8 mouse cellular contexts compared by ENCODE assay signal in genomic region chr5:8995966-8996685, GRCm38 (mm10). TPM values are rescaled to one million over a fixed set of nuclear protein-coding genes. Genes with fewer than 3 reads are reported as not detected.
DNase-seq lines count a peak whose midpoint lies in the region; ATAC-seq and TF ChIP-seq lines count a peak whose summit lies in the region.

No protein-coding gene starts in this region.

- H3K9me3 ChIP-seq in forebrain, embryonic 14.5 days (replicated peaks; ENCODE audit: control insufficient read depth, low read length) = no peaks in the 10 kb centered on the region
- H3K9me3 ChIP-seq in kidney, postnatal 0 days (replicated peaks; ENCODE audit: low read length) = no peaks in the 10 kb centered on the region
- H3K9me3 ChIP-seq in midbrain, embryonic 16.5 days (replicated peaks; ENCODE audit: control insufficient read depth, low read length, poor library complexity, severe bottlenecking) = no peaks in the 10 kb centered on the region

- peaks cover 8% of the 10 kb centered on the region; the same call in 1 of the 2 replicates for H3K4me1 ChIP-seq in forebrain, embryonic 14.5 days (ENCODE audit: control insufficient read depth, insufficient read depth, low read length)
- H3K4me1 ChIP-seq in kidney, postnatal 0 days (replicated peaks; ENCODE audit: insufficient read depth, low read length) = 0 out of 2 replicates have a peak, but pooled peaks cover 3% of the 10 kb centered on the region
- peaks cover 8% of the 10 kb centered on the region; the same call in 1 of the 2 replicates for H3K4me1 ChIP-seq in midbrain, embryonic 16.5 days (ENCODE audit: control insufficient read depth, insufficient read depth, low read length)

- ATAC-seq in forebrain, embryonic 14.5 days = no peak
- no peak for ATAC-seq in kidney, postnatal 0 days (replicated peaks; ENCODE audit: low FRiP score, low read depth)
- ATAC-seq in midbrain, embryonic 16.5 days = no peak

- peak overlapping the region; percentile 81 for H3K4me2 ChIP-seq in forebrain, embryonic 14.5 days (ENCODE audit: low read length)
- H3K4me2 ChIP-seq in kidney, postnatal 0 days (ENCODE audit: low read length) = peak overlapping the region; percentile 84
- H3K4me2 ChIP-seq in midbrain, embryonic 16.5 days (ENCODE audit: low read length) = peak overlapping the region; percentile 70

- TF ChIP-seq CTCF in kidney, postnatal 0 days (IDR thresholded peaks at IDR 0.05; ENCODE audit: low read depth) = no peak

- H3K36me3 ChIP-seq in forebrain, embryonic 14.5 days (ENCODE audit: control insufficient read depth, insufficient read depth, low read length) = peaks cover 5% of the 10 kb centered on the region; the same call in 1 of the 2 replicates
- H3K36me3 ChIP-seq in kidney, postnatal 0 days (ENCODE audit: insufficient read depth, low read length) = no peaks in the 10 kb centered on the region
- H3K36me3 ChIP-seq in midbrain, embryonic 16.5 days (ENCODE audit: control insufficient read depth, insufficient read depth, low read length) = no peaks in the 10 kb centered on the region

- H3K27ac ChIP-seq in forebrain, embryonic 14.5 days (ENCODE audit: low read depth, low read length) = no peak overlapping the region
- peak overlapping the region; percentile 92 for H3K27ac ChIP-seq in kidney, postnatal 0 days
- peak overlapping the region; percentile 84; the same call in 1 of the 2 replicates for H3K27ac ChIP-seq in midbrain, embryonic 16.5 days (ENCODE audit: low read length)

- peak overlapping the region; percentile 68 for H3K4me3 ChIP-seq in forebrain, embryonic 14.5 days (ENCODE audit: low read depth, low read length)
- H3K4me3 ChIP-seq in kidney, postnatal 0 days (replicated peaks; ENCODE audit: low read depth, low read length) = peak overlapping the region; percentile 79
- H3K4me3 ChIP-seq in midbrain, embryonic 16.5 days (ENCODE audit: low read depth, low read length) = peak overlapping the region; percentile 82

- H3K9ac ChIP-seq in forebrain, embryonic 14.5 days (ENCODE audit: low read length) = peak overlapping the region; percentile 81
- peak overlapping the region; percentile 86 for H3K9ac ChIP-seq in kidney, postnatal 0 days (ENCODE audit: low read depth, low read length)
- peak overlapping the region; percentile 90 for H3K9ac ChIP-seq in midbrain, embryonic 16.5 days (ENCODE audit: low read depth, low read length)

- WGBS in forebrain, embryonic 14.5 days = 11% methylated on average over 13 of the region's 13 CpGs
- 4% methylated on average over 13 of the region's 13 CpGs for WGBS in kidney, postnatal 0 days
- WGBS in midbrain, embryonic 16.5 days = 13% methylated on average over 13 of the region's 13 CpGs

- no peaks in the 10 kb centered on the region for H3K27me3 ChIP-seq in forebrain, embryonic 14.5 days (replicated peaks; ENCODE audit: control insufficient read depth, insufficient read depth, low read length)
- no peaks in the 10 kb centered on the region for H3K27me3 ChIP-seq in kidney, postnatal 0 days (ENCODE audit: insufficient read depth, low read length)
- no peaks in the 10 kb centered on the region for H3K27me3 ChIP-seq in midbrain, embryonic 16.5 days (ENCODE audit: control insufficient read depth, insufficient read depth, low read depth, low read length)

- peak; percentile 18 for DNase-seq in kidney, adult 9 months
- DNase-seq in kidney, postnatal 36 days = no peak
- DNase-seq in MEL-GATA-1-ER (ENCODE audit: extremely low read depth, low read depth) = peak; percentile 40
- no peak for DNase-seq in forebrain, embryonic 14.5 days (ENCODE audit: low spot score)
- peak; percentile 41 for DNase-seq in kidney, postnatal 0 days (ENCODE audit: low spot score)
- no peak for DNase-seq in cerebellum, adult 8-10 months
- DNase-seq in cerebellum, postnatal 4 days (ENCODE audit: low spot score in 2 of 2) = no peak

RNA-seq across cellular contexts. Expression of gene Crot, which starts 1.0 kb away (rescaled TPM):
- 21.7 and 24.2 TPM in 2 replicates for polyA plus RNA-seq in forebrain, embryonic 14.5 days (2014; fragmentation: Nextera tagmentation; extraction: Ambion mirVana)
- polyA plus RNA-seq in kidney, postnatal 0 days (2015; fragmentation: Nextera tagmentation; extraction: Ambion mirVana) = 70.0 and 72.9 TPM in 2 replicates
- 15.3 and 18.1 TPM in 2 replicates for polyA plus RNA-seq in midbrain, embryonic 16.5 days (2015; fragmentation: Nextera tagmentation; extraction: Ambion mirVana)

Comparison
In these comparisons a context has a peak if more than half of its experiments do, and no peak if none do; other contexts are left out.
1. DNase-seq: peak in kidney, adult 9 months (single experiment), MEL-GATA-1-ER (single experiment) and kidney, postnatal 0 days (single experiment); none in kidney, postnatal 36 days (0 of 2), forebrain, embryonic 14.5 days (single experiment), cerebellum, adult 8-10 months (single experiment) and cerebellum, postnatal 4 days (0 of 2).
2. Peak in every context shown above with its lines, with median percentiles within 50 percentile points of each other: H3K4me2 ChIP-seq, H3K4me3 ChIP-seq and H3K9ac ChIP-seq.